Mouse (Mus musculus) liver, postnatal 0 days (tissue): ENCODE measurements around the gene Pcsk5.
A peak's percentile ranks its signal among the peaks of the same experiment; 100 is the strongest.

Source experiments
- CTCF ChIP-seq: sonication (generic); IDR thresholded peaks from 2 replicates; pipeline ENCODE4 v1.5.1; 2016; ENCODE audit warnings: antibody characterized with exemption, low read depth
- EP300 ChIP-seq: IDR thresholded peaks from 2 replicates; pipeline ENCODE4 v1.6.1; 2016; ENCODE audit warnings: antibody characterized with exemption, low read depth, mild to moderate bottlenecking

DNA sequence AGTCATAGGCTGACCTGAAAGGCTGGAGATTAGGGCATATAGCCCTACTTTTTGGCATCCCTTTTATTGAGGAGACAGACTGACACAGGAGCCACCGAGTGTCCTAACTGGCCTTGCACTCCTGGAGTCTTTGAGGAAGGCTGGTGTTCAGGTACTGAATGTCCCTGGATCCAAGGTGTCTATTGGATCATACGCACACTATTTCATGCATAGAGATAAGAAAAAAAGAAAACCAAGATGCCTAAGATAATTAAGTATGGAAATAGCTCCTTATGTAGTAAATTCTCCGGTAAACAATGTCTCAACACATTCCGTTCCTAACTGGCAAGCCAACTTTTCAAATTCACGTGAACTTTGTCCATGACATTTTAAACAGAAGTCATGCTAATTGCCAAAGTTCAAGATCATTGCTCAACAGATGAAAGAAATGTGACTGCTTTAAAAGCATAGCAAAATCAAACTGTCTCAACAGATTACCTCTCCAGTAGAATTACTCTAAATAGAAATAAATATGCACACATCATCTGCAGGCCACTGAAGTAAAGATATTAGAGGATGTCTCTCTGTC lies 45.9 kb downstream of the Pcsk5 start:
- no peak for TF ChIP-seq CTCF
- TF ChIP-seq EP300 = peak; percentile 78
